Mouse (Mus musculus) layer of hippocampus, adult 9-11 months (tissue): Measurements from ENCODE around the gene Ssbp3.

Source experiments
- DNase-seq: peaks from one replicate; pipeline ENCODE4 v3.0.0; 2022

Ssbp3 gene

GRCm38 (mm10) chr4:107013817-107014260 lies 103.3 kb downstream of the Ssbp3 start:
- no peak for DNase-seq

GRCm38 (mm10) chr4:107015971-107016511 lies 105.5 kb downstream of the Ssbp3 start:
- no peak for DNase-seq

- no peak for DNase-seq
Observed at GRCm38 (mm10) chr4:107017257-107017656, 106.8 kb downstream of the Ssbp3 start.

- DNase-seq, result no peak
Observed at GRCm38 (mm10) chr4:107018521-107018920, 108.0 kb downstream of the Ssbp3 start.

- peak; percentile 72 for DNase-seq
Observed at GRCm38 (mm10) chr4:107019027-107019426, 108.5 kb downstream of the Ssbp3 start.

- no peak for DNase-seq
Observed at GRCm38 (mm10) chr4:107020287-107021000, 109.9 kb downstream of the Ssbp3 start.

- no peak for DNase-seq
Observed at GRCm38 (mm10) chr4:107021464-107021863, 111.0 kb downstream of the Ssbp3 start.

- DNase-seq, result no peak
Observed at GRCm38 (mm10) chr4:107024899-107025298, 114.4 kb downstream of the Ssbp3 start.

- no peak for DNase-seq
Observed at GRCm38 (mm10) chr4:107025369-107025768, 114.9 kb downstream of the Ssbp3 start.

- DNase-seq, result no peak
Observed at GRCm38 (mm10) chr4:107026451-107026850, 116.0 kb downstream of the Ssbp3 start.

GRCm38 (mm10) chr4:107035689-107036088 lies 125.2 kb downstream of the Ssbp3 start:
- DNase-seq, result no peak

GRCm38 (mm10) chr4:107036985-107037384 lies 126.5 kb downstream of the Ssbp3 start:
- no peak for DNase-seq

GRCm38 (mm10) chr4:107038303-107038702 lies 127.8 kb downstream of the Ssbp3 start:
- peak; percentile 47 for DNase-seq

GRCm38 (mm10) chr4:107039270-107039669 lies 128.8 kb downstream of the Ssbp3 start:
- DNase-seq, result no peak

- no peak for DNase-seq
Observed at GRCm38 (mm10) chr4:107042304-107042703, 131.8 kb downstream of the Ssbp3 start.

- no peak for DNase-seq
Observed at GRCm38 (mm10) chr4:107045188-107045587, 134.7 kb downstream of the Ssbp3 start.

GRCm38 (mm10) chr4:107047806-107048205 lies 137.3 kb downstream of the Ssbp3 start:
- no peak for DNase-seq

GRCm38 (mm10) chr4:107048568-107049162 lies 138.2 kb downstream of the Ssbp3 start:
- DNase-seq, result no peak

- no peak for DNase-seq
Observed at GRCm38 (mm10) chr4:107051889-107052288, 141.4 kb downstream of the Ssbp3 start.

GRCm38 (mm10) chr4:107052962-107053553 lies 142.6 kb downstream of the Ssbp3 start:
- DNase-seq, result no peak

GRCm38 (mm10) chr4:107056088-107056487 lies 145.6 kb downstream of the Ssbp3 start:
- no peak for DNase-seq

GRCm38 (mm10) chr4:107058346-107058745 lies 147.8 kb downstream of the Ssbp3 start:
- DNase-seq, result no peak

GRCm38 (mm10) chr4:107058781-107059180 lies 148.3 kb downstream of the Ssbp3 start:
- no peak for DNase-seq

- DNase-seq, result no peak
Observed at GRCm38 (mm10) chr4:107061560-107061959, 151.1 kb downstream of the Ssbp3 start.
